Mouse (Mus musculus): ENCODE results near the gene Pip5k1a. TPM values are rescaled to one million over a fixed set of nuclear protein-coding genes. Genes with fewer than 3 reads are reported as not detected.
"Not testable (repeated sequence)": the region's sequence is repeated elsewhere in the genome, so short reads cannot be mapped to it uniquely, and the experiment has no call there.

Gene Pip5k1a
- polyA plus RNA-seq, 1 experiment from 2014 or later, result 15.4 TPM

- Histone ChIP-seq H3K4me3 (ENCODE audit: low read depth, low read length) (no peak overlapping the region), H3K36me3 (replicated peaks; ENCODE audit: control insufficient read depth, insufficient read depth, low read depth, low read length) (peaks cover 5% of the 10 kb centered on the region), H3K27ac (replicated peaks; ENCODE audit: low read depth, low read length) (no peak overlapping the region), H3K27me3 (ENCODE audit: control insufficient read depth, insufficient read depth, low read length) (no peaks in the 10 kb centered on the region), H3K4me1 (ENCODE audit: control insufficient read depth, insufficient read depth, low read length) (no peaks in the 10 kb centered on the region), H3K9me3 (replicated peaks; ENCODE audit: control insufficient read depth, low read length) (no peaks in the 10 kb centered on the region), H3K9ac (replicated peaks; ENCODE audit: low read length) (no peak overlapping the region), H3K4me2 (ENCODE audit: low read depth, low read length) (no peak overlapping the region)
- DNase-seq (ENCODE audit: low spot score) (no peak), ATAC-seq (replicated peaks; ENCODE audit: insufficient number of reproducible peaks, low FRiP score, low TSS enrichment, low read depth) (no peak)
- WGBS, result 89% methylated on average over 3 of the region's 3 CpGs
Measured at GRCm38 (mm10) chr3:95028603-95029002, 78.1 kb downstream of the Pip5k1a start.

DNA sequence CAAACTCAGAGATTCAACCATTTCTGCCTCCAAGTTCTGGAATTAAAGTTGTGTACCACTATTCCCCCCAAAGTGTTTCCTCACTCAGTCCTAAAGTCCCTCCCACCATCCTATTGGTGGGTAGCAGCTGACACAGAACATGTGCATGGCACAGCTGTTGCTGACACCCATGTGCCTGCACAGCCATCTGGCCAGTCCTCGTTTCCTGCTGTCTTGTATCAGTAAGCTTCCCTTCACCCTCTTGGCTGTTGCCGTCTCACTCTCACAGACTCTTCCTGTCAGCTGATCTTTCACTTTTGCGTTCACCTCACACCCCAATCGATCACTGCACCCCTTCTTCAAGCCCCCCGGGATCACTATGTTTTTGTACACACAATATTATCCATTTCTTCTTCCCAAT is 79.0 kb downstream of the Pip5k1a start:
- no peak for DNase-seq (ENCODE audit: low spot score)
- H3K4me1 ChIP-seq (ENCODE audit: control insufficient read depth, insufficient read depth, low read length), result no peaks in the 10 kb centered on the region
- ATAC-seq (replicated peaks; ENCODE audit: insufficient number of reproducible peaks, low FRiP score, low TSS enrichment, low read depth), result no peak

GRCm38 (mm10) chr3:95027057-95027645 is 79.6 kb downstream of the Pip5k1a start:
- H3K27ac ChIP-seq (replicated peaks; ENCODE audit: low read depth, low read length), result no peak overlapping the region

More for the DNA sequence above, 79.0 kb downstream of the Pip5k1a start:
- Histone ChIP-seq H3K36me3 (replicated peaks; ENCODE audit: control insufficient read depth, insufficient read depth, low read depth, low read length) (peaks cover 3% of the 10 kb centered on the region), H3K9me3 (replicated peaks; ENCODE audit: control insufficient read depth, low read length) (no peaks in the 10 kb centered on the region), H3K4me3 (ENCODE audit: low read depth, low read length) (no peak overlapping the region), H3K9ac (replicated peaks; ENCODE audit: low read length) (no peak overlapping the region), H3K27me3 (ENCODE audit: control insufficient read depth, insufficient read depth, low read length) (no peaks in the 10 kb centered on the region), H3K4me2 (ENCODE audit: low read depth, low read length) (no peak overlapping the region), H3K27ac (replicated peaks; ENCODE audit: low read depth, low read length) (no peak overlapping the region)
- 70% methylated on average over 5 of the region's 5 CpGs for WGBS

GRCm38 (mm10) chr3:95025202-95025601 is 81.5 kb downstream of the Pip5k1a start:
- no peak for DNase-seq (ENCODE audit: low spot score)
- Histone ChIP-seq H3K4me2 (ENCODE audit: low read depth, low read length) (no peak overlapping the region), H3K4me3 (ENCODE audit: low read depth, low read length) (no peak overlapping the region), H3K4me1 (ENCODE audit: control insufficient read depth, insufficient read depth, low read length) (no peaks in the 10 kb centered on the region), H3K36me3 (replicated peaks; ENCODE audit: control insufficient read depth, insufficient read depth, low read depth, low read length) (no peaks in the 10 kb centered on the region), H3K27ac (replicated peaks; ENCODE audit: low read depth, low read length) (no peak overlapping the region), H3K9ac (replicated peaks; ENCODE audit: low read length) (no peak overlapping the region), H3K9me3 (replicated peaks; ENCODE audit: control insufficient read depth, low read length) (no peaks in the 10 kb centered on the region), H3K27me3 (ENCODE audit: control insufficient read depth, insufficient read depth, low read length) (no peaks in the 10 kb centered on the region)
- ATAC-seq (replicated peaks; ENCODE audit: insufficient number of reproducible peaks, low FRiP score, low TSS enrichment, low read depth), result no peak
- WGBS, result 69% methylated on average over 5 of the region's 5 CpGs

More at GRCm38 (mm10) chr3:95027057-95027645, 79.6 kb downstream of the Pip5k1a start:
- H3K27me3 ChIP-seq (ENCODE audit: control insufficient read depth, insufficient read depth, low read length), result no peaks in the 10 kb centered on the region
- DNase-seq (ENCODE audit: low spot score) (no peak), ATAC-seq (replicated peaks; ENCODE audit: insufficient number of reproducible peaks, low FRiP score, low TSS enrichment, low read depth) (no peak)
- H3K4me2 ChIP-seq (ENCODE audit: low read depth, low read length), result no peak overlapping the region
- no peaks in the 10 kb centered on the region for H3K4me1 ChIP-seq (ENCODE audit: control insufficient read depth, insufficient read depth, low read length)
- 68% methylated on average over 5 of the region's 5 CpGs for WGBS
- no peak overlapping the region for H3K4me3 ChIP-seq (ENCODE audit: low read depth, low read length)
- no peaks in the 10 kb centered on the region; the same call in 1 of the 2 replicates for H3K36me3 ChIP-seq (replicated peaks; ENCODE audit: control insufficient read depth, insufficient read depth, low read depth, low read length)
- no peak overlapping the region for H3K9ac ChIP-seq (replicated peaks; ENCODE audit: low read length)
- H3K9me3 ChIP-seq (replicated peaks; ENCODE audit: control insufficient read depth, low read length), result no peaks in the 10 kb centered on the region

DNA sequence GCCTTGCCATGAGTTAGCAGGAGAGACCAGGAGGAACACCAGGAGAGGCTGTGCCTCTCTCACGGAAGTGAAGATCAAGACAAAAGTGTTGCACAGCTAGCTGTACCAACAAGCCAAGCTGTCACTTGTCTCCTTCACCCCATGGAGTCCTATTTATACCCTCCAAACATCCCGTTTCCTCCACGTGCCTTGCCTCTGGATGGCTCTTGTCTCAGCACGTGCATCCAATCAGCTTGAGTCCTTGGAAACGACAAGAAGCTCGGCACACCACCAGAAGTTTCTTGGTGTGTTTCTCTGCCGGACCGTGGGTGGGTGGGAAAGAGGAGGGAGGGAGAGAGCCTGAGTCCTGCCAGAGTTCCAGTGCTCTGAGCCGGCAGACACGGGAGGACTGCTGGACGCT is 82.2 kb downstream of the Pip5k1a start:
- DNase-seq (ENCODE audit: low spot score), result no peak

GRCm38 (mm10) chr3:95020956-95021355 is 85.8 kb downstream of the Pip5k1a start:
- not testable (repeated sequence) for DNase-seq (ENCODE audit: low spot score); H3K27me3 ChIP-seq (ENCODE audit: control insufficient read depth, insufficient read depth, low read length); H3K4me2 ChIP-seq (ENCODE audit: low read depth, low read length); ATAC-seq (replicated peaks; ENCODE audit: insufficient number of reproducible peaks, low FRiP score, low TSS enrichment, low read depth); H3K9me3 ChIP-seq (replicated peaks; ENCODE audit: control insufficient read depth, low read length); H3K27ac ChIP-seq (replicated peaks; ENCODE audit: low read depth, low read length); H3K4me3 ChIP-seq (ENCODE audit: low read depth, low read length); H3K4me1 ChIP-seq (ENCODE audit: control insufficient read depth, insufficient read depth, low read length); H3K36me3 ChIP-seq (replicated peaks; ENCODE audit: control insufficient read depth, insufficient read depth, low read depth, low read length); H3K9ac ChIP-seq (replicated peaks; ENCODE audit: low read length)
- WGBS, result 82% methylated on average over 5 of the region's 5 CpGs

More for the DNA sequence above, 82.2 kb downstream of the Pip5k1a start:
- no peaks in the 10 kb centered on the region for H3K27me3 ChIP-seq (ENCODE audit: control insufficient read depth, insufficient read depth, low read length)
- H3K36me3 ChIP-seq (replicated peaks; ENCODE audit: control insufficient read depth, insufficient read depth, low read depth, low read length), result no peaks in the 10 kb centered on the region
- WGBS, result 29% methylated on average over 11 of the region's 11 CpGs
- ATAC-seq (replicated peaks; ENCODE audit: insufficient number of reproducible peaks, low FRiP score, low TSS enrichment, low read depth), result no peak
- H3K9ac ChIP-seq (replicated peaks; ENCODE audit: low read length), result no peak overlapping the region
- no peaks in the 10 kb centered on the region for H3K4me1 ChIP-seq (ENCODE audit: control insufficient read depth, insufficient read depth, low read length)
- H3K4me2 ChIP-seq (ENCODE audit: low read depth, low read length), result no peak overlapping the region
- no peak overlapping the region for H3K4me3 ChIP-seq (ENCODE audit: low read depth, low read length)
- no peak overlapping the region for H3K27ac ChIP-seq (replicated peaks; ENCODE audit: low read depth, low read length)
- H3K9me3 ChIP-seq (replicated peaks; ENCODE audit: control insufficient read depth, low read length), result no peaks in the 10 kb centered on the region

DNA sequence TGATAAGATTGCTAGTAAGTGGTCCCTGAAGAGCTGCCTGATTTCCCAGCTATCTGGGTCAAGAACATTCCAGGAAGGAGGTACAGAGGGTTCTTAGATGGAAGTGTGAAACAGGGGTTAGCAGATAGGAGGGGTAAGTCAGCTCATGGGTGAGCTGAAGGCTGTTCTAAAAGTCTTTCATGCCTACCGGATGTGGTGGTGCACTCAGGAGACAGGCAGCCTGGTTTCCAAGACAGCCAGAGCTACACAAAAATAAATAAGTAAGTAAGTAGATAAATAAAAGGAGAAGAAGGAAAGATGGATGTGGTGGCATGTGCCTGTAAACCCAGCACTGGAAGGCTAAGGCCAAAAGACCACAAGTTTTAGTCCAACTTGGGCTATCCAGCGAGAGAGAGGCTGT is 88.0 kb downstream of the Pip5k1a start:
- H3K4me3 ChIP-seq (ENCODE audit: low read depth, low read length), result no peak overlapping the region
- no peak for ATAC-seq (replicated peaks; ENCODE audit: insufficient number of reproducible peaks, low FRiP score, low TSS enrichment, low read depth)
- WGBS, result 91% methylated on average over 2 of the region's 2 CpGs

DNA sequence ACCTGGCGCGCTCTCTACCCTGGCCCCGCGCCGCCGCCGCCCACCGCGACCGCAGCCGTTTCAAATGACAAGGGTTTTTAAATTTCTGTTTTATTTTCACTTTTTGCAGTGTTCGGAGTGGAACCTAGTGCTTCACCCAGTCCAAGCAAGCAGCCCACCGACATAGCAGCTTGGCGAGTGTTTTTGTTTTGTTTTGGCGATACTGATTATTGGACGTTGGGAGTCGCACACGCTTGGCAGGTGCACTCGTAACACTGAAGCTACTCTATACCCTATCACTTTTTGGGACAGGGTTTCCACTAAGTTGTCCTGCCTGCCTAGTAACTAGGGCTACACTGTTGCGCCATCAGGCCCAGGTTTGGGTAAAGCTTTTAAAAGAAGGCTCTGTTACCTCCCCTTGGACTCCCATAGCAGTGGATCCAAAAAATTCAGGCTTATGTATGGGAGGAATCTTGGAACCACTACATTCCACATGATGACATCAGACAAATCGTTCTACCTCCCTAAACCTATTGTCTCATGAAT is 90.1 kb downstream of the Pip5k1a start:
- Histone ChIP-seq H3K27me3 (ENCODE audit: control insufficient read depth, insufficient read depth, low read length) (no peaks in the 10 kb centered on the region), H3K36me3 (replicated peaks; ENCODE audit: control insufficient read depth, insufficient read depth, low read depth, low read length) (peaks cover 4% of the 10 kb centered on the region), H3K9me3 (replicated peaks; ENCODE audit: control insufficient read depth, low read length) (no peaks in the 10 kb centered on the region), H3K9ac (replicated peaks; ENCODE audit: low read length) (0 out of 2 replicates have a peak overlapping the region, but pooled peaks have one; percentile 61), H3K4me1 (ENCODE audit: control insufficient read depth, insufficient read depth, low read length) (peaks cover 7% of the 10 kb centered on the region; the same call in 1 of the 2 replicates), H3K4me3 (ENCODE audit: low read depth, low read length) (peak overlapping the region; percentile 86), H3K27ac (replicated peaks; ENCODE audit: low read depth, low read length) (peak overlapping the region; percentile 89; the same call in 1 of the 2 replicates), H3K4me2 (ENCODE audit: low read depth, low read length) (peak overlapping the region; percentile 45)
- WGBS, result 6% methylated on average over 21 of the region's 21 CpGs
- ATAC-seq (replicated peaks; ENCODE audit: insufficient number of reproducible peaks, low FRiP score, low TSS enrichment, low read depth) (no peak), DNase-seq (ENCODE audit: low spot score) (no peak)

More for the DNA sequence above, 88.0 kb downstream of the Pip5k1a start:
- DNase-seq (ENCODE audit: low spot score), result no peak
- no peaks in the 10 kb centered on the region for H3K9me3 ChIP-seq (replicated peaks; ENCODE audit: control insufficient read depth, low read length)
- H3K27me3 ChIP-seq (ENCODE audit: control insufficient read depth, insufficient read depth, low read length), result no peaks in the 10 kb centered on the region
- H3K27ac ChIP-seq (replicated peaks; ENCODE audit: low read depth, low read length), result no peak overlapping the region
- H3K4me1 ChIP-seq (ENCODE audit: control insufficient read depth, insufficient read depth, low read length), result peaks cover 6% of the 10 kb centered on the region; the same call in 1 of the 2 replicates
- no peaks in the 10 kb centered on the region for H3K36me3 ChIP-seq (replicated peaks; ENCODE audit: control insufficient read depth, insufficient read depth, low read depth, low read length)
- no peak overlapping the region for H3K4me2 ChIP-seq (ENCODE audit: low read depth, low read length)
- no peak overlapping the region for H3K9ac ChIP-seq (replicated peaks; ENCODE audit: low read length)

All from embryonic facial prominence, embryonic 11.5 days (tissue).